Mouse (Mus musculus) heart, embryonic 14.5 days (tissue): Measurements from ENCODE around the gene Ahctf1. TPM values are rescaled to one million over a fixed set of nuclear protein-coding genes. Genes with fewer than 3 reads are reported as not detected.

Source experiments
- ATAC-seq: fragments of 200-750 bp; cut with Nextera tagmentation; 2 replicates; pipeline ENCODE4 v1.8.0; 2017; ENCODE audit warnings: low read depth, moderate TSS enrichment; ENCODE audit not compliant: insufficient number of reproducible peaks, insufficient read depth, low FRiP score
- H3K27ac ChIP-seq, 2 experiments: fragments of 200-500 bp in 1 of 2; fragments of 300-500 bp in 1 of 2; sonication (generic) in 1 of 2; replicated peaks in 1 of 2; 2 replicates each; pipeline ENCODE4 v1.5.1; 2012 to 2014; ENCODE audit warnings: low read depth in 2 of 2, low read length in 2 of 2, control low read depth in 1 of 2, mild to moderate bottlenecking in 1 of 2, mixed read lengths in 1 of 2; ENCODE audit not compliant: control insufficient read depth in 1 of 2, insufficient read depth in 1 of 2
- H3K27me3 ChIP-seq: fragments of 300-500 bp; sonication (generic); 2 replicates; pipeline ENCODE4 v1.6.1; 2014; ENCODE audit warnings: mild to moderate bottlenecking, low read length, control low read depth; ENCODE audit not compliant: control insufficient read depth, insufficient read depth
- H3K36me3 ChIP-seq: fragments of 300-500 bp; sonication (generic); 2 replicates; pipeline ENCODE4 v1.6.1; 2014; ENCODE audit warnings: mild to moderate bottlenecking, control low read depth, low read length, mixed read lengths; ENCODE audit not compliant: control insufficient read depth, insufficient read depth
- H3K4me1 ChIP-seq, 2 experiments: fragments of 200-500 bp in 1 of 2; fragments of 300-500 bp in 1 of 2; sonication (generic) in 1 of 2; 2 replicates each; pipeline ENCODE4 v1.6.1; 2012 to 2014; ENCODE audit warnings: low read length in 2 of 2, control low read depth in 1 of 2, mixed read lengths in 1 of 2; ENCODE audit not compliant: control insufficient read depth in 2 of 2, insufficient read depth in 2 of 2
- H3K4me2 ChIP-seq: fragments of 300-500 bp; sonication (generic); 2 replicates; pipeline ENCODE4 v1.6.1; 2014; ENCODE audit warnings: mild to moderate bottlenecking, low read length
- H3K4me3 ChIP-seq, 2 experiments: fragments of 200-500 bp in 1 of 2; fragments of 300-500 bp in 1 of 2; sonication (generic) in 1 of 2; 2 replicates each; pipeline ENCODE4 v1.5.1; 2012 to 2014; ENCODE audit warnings: low read length in 2 of 2, mild to moderate bottlenecking in 2 of 2, control low read depth in 1 of 2, low read depth in 1 of 2, moderate library complexity in 1 of 2; ENCODE audit not compliant: control insufficient read depth in 1 of 2, insufficient read depth in 1 of 2
- H3K9ac ChIP-seq: fragments of 300-500 bp; sonication (generic); 2 replicates; pipeline ENCODE4 v1.6.1; 2014; ENCODE audit warnings: mild to moderate bottlenecking, low read length
- H3K9me3 ChIP-seq: fragments of 300-500 bp; sonication (generic); 2 replicates; pipeline ENCODE4 v1.6.1; 2016; ENCODE audit warnings: low read length, control low read depth; ENCODE audit not compliant: control insufficient read depth
- WGBS: fragments of 180-500 bp; shearing (Covaris S2); extraction: QIAGEN DNeasy Blood & Tissue Kit; methylation state at CpG from one replicate; pipeline ENCODE4 v1.1.7; 2014; 5-methylcytosine and 5-hydroxymethylcytosine counted together
- polyA plus RNA-seq: library from polyadenylated mRNA; unstranded; fragments of >200 nt; fragmentation: Nextera tagmentation; extraction: Ambion mirVana; gene quantifications from 2 replicates; pipeline ENCODE4 v1.2.1, GENCODE M21; 2014

Ahctf1 gene
- polyA plus RNA-seq, 1 experiment from 2014 or later: 20.0 TPM

GRCm38 (mm10) chr1:179760086-179760485, 43.4 kb downstream of the Ahctf1 start:
- Histone ChIP-seq H3K9ac (no peak overlapping the region), H3K4me1 (no peaks in the 10 kb centered on the region), H3K4me2 (no peak overlapping the region), H3K27ac (no peak overlapping the region), H3K36me3 (peaks cover 93% of the 10 kb centered on the region), H3K9me3 (no peaks in the 10 kb centered on the region), H3K4me3 (no peak overlapping the region), H3K27me3 (no peaks in the 10 kb centered on the region)
- WGBS: 83% methylated on average over 5 of the region's 5 CpGs
- no peak for ATAC-seq

DNA sequence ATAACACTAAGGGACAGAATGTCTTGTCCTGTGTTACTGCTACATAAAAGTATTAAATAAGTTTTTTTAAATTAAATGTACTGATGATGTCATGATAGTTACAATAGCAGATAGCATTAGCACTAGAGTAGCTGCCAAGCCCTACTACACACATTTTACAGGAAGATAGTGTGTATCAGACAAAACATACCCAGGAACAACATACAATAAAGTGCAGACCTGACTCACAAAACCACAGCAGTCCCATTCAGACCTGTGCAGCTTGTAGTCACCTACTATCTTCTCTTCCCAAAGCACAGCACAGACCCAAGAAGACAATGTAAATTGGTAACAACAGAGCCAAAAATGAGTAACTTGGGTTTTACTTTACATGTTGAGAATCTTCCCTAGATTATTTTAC, 47.0 kb downstream of the Ahctf1 start:
- peaks cover 91% of the 10 kb centered on the region for H3K36me3 ChIP-seq
- H3K27ac ChIP-seq: no peak overlapping the region
- H3K4me2 ChIP-seq: no peak overlapping the region
- no peaks in the 10 kb centered on the region for H3K27me3 ChIP-seq
- no peak overlapping the region for H3K9ac ChIP-seq
- H3K4me1 ChIP-seq: no peaks in the 10 kb centered on the region
- no peak for ATAC-seq
- no peaks in the 10 kb centered on the region for H3K9me3 ChIP-seq
- H3K4me3 ChIP-seq: no peak overlapping the region

GRCm38 (mm10) chr1:179753006-179753405, 50.5 kb downstream of the Ahctf1 start:
- no peaks in the 10 kb centered on the region for H3K27me3 ChIP-seq
- no peak for ATAC-seq
- H3K4me2 ChIP-seq: no peak overlapping the region
- no peaks in the 10 kb centered on the region for H3K4me1 ChIP-seq
- H3K4me3 ChIP-seq: no peak overlapping the region
- WGBS: 90% methylated on average over 8 of the region's 8 CpGs
- no peak overlapping the region for H3K9ac ChIP-seq
- no peaks in the 10 kb centered on the region for H3K9me3 ChIP-seq
- peaks cover 90% of the 10 kb centered on the region for H3K36me3 ChIP-seq
- H3K27ac ChIP-seq: no peak overlapping the region

- peaks cover 91% of the 10 kb centered on the region for H3K36me3 ChIP-seq
- H3K9me3 ChIP-seq: no peaks in the 10 kb centered on the region
- no peak overlapping the region for H3K4me2 ChIP-seq
- H3K4me1 ChIP-seq: no peaks in the 10 kb centered on the region
- H3K9ac ChIP-seq: no peak overlapping the region
- no peaks in the 10 kb centered on the region for H3K27me3 ChIP-seq
- no peak overlapping the region for H3K27ac ChIP-seq
- no peak for ATAC-seq
- H3K4me3 ChIP-seq: no peak overlapping the region
- WGBS: 93% methylated on average over 11 of the region's 11 CpGs
These were observed 51.2 kb downstream of the Ahctf1 start for GRCm38 (mm10) chr1:179752276-179752675.

- Histone ChIP-seq H3K36me3 (peaks cover 69% of the 10 kb centered on the region), H3K9ac (no peak within 1 kb of the TSS), H3K27me3 (no peaks in the 10 kb centered on the region), H3K9me3 (no peaks in the 10 kb centered on the region), H3K27ac (no peak within 1 kb of the TSS), H3K4me1 (0 out of 4 replicates have a peak, but pooled peaks cover 0 to 4% of the 10 kb centered on the region in 2 experiments), H3K4me2 (no peak within 1 kb of the TSS), H3K4me3 (no peak within 1 kb of the TSS)
- 94% methylated on average over 9 of the region's 9 CpGs for WGBS
- no peak for ATAC-seq
These were observed 58.3 kb downstream of the Ahctf1 start, which contains the start of gene Kif28 for GRCm38 (mm10) chr1:179745171-179745570. Kif28 (minus strand) TSS chr1:179745271.

DNA sequence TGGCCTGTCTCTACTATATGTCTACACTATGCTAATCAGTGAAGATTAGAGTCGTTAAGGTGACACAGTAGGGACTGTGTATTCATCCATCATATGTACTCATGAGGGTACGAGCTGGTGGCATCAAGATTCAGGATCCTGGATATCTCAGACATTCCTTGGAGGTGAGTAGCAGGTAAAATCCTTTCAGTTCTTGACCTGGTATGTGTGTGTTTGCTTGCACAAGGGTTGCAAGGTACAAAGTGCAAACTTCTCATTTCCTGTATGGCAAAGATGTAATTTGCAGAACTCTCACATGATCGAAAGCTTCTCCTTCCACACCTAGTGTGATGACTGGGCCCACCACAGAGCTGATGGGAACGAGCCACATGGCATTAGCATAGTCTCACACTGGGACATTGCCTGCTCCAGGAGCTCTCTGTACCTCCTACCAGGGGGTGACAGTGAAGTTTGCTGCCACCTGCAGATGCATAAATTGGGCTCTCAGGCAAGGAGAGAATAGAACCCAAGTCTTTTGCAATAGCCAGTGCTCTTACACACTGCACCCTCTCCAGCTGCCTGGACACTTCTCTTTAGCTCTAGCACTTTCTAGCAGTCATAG, 59.8 kb downstream of the Ahctf1 start:
- Histone ChIP-seq H3K9me3 (no peaks in the 10 kb centered on the region), H3K36me3 (peaks cover 55% of the 10 kb centered on the region), H3K27me3 (no peaks in the 10 kb centered on the region), H3K4me3 (no peak overlapping the region), H3K4me1 (0 out of 4 replicates have a peak, but pooled peaks cover 0 to 4% of the 10 kb centered on the region in 2 experiments), H3K9ac (no peak overlapping the region), H3K27ac (no peak overlapping the region), H3K4me2 (no peak overlapping the region)
- ATAC-seq: no peak
- 75% methylated on average over 4 of the region's 4 CpGs for WGBS

DNA sequence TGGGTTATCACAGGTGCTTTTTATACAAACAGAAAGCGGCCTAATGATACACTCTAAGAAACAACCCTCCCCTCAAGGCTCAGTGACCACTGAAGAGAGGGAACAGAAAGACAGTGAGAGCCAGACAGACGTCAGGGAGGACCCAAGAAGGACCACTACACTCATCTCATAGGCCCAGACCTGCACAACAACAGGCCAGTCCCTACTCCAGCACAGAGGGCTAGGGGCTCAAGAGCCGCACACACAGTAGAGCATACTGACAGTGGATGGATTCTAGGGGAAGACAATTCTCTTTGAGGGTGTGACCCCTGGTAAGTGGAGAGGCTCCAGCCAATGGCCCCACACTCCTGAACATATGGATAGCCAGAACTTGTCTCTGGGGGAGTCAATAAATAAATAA, 67.0 kb downstream of the Ahctf1 start:
- Histone ChIP-seq H3K36me3 (no peaks in the 10 kb centered on the region), H3K9ac (no peak overlapping the region), H3K4me2 (no peak overlapping the region), H3K9me3 (no peaks in the 10 kb centered on the region), H3K27me3 (no peaks in the 10 kb centered on the region), H3K4me1 (no peaks in the 10 kb centered on the region), H3K27ac (no peak overlapping the region), H3K4me3 (no peak overlapping the region)
- WGBS: 75% methylated on average over 3 of the region's 3 CpGs
- ATAC-seq: no peak
